Mouse (Mus musculus): ENCODE results near the gene Wipf2.

DNA sequence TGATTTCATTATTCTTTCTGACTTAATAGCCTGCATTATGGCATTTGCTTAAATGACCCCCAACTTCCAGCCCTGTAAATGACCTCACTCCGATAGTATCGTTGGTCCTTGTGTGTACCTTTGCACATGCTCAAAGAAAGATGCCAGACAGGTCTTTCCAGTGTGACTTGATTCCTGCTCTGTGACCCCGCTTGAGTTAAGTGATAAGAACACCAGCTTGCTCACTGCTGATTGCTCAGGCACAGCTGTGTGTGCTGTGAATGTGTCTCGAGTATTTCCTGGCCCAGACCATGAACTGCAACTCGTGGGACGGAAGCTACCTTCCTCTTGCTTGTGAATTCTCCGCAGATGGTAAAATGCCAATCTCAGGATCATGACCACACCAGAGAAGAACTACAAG is 41.6 kb downstream of the Wipf2 start:
- no peak for TF ChIP-seq GATA1 (IDR thresholded peaks at IDR 0.05; ENCODE audit: borderline replicate concordance, low read length)
- TF ChIP-seq FLI1 (IDR thresholded peaks at IDR 0.05; ENCODE audit: low read length) = no peak

All from megakaryocyte, embryonic 14.5 days (primary cell).